Mouse (Mus musculus) heart, embryonic 10.5 days (tissue): ENCODE data around the gene Defa2. TPM values are rescaled to one million over a fixed set of nuclear protein-coding genes. Genes with fewer than 3 reads are reported as not detected.
"Not testable (repeated sequence)": the region's sequence is repeated elsewhere in the genome, so short reads cannot be mapped to it uniquely, and the experiment has no call there.

Experiments
- DNase-seq: peaks from one replicate; pipeline ENCODE4 v3.0.0-alpha.2; 2017; ENCODE audit warnings: low spot score
- H3K27ac ChIP-seq: fragments of 300-500 bp; sonication (generic); 2 replicates; pipeline ENCODE4 v1.5.1; 2016; ENCODE audit warnings: mild to moderate bottlenecking
- H3K27me3 ChIP-seq: fragments of 300-500 bp; sonication (generic); 2 replicates; pipeline ENCODE4 v1.6.1; 2016; ENCODE audit warnings: mild to moderate bottlenecking; ENCODE audit not compliant: poor library complexity, insufficient read depth, severe bottlenecking
- H3K36me3 ChIP-seq: fragments of 300-500 bp; sonication (generic); 2 replicates; pipeline ENCODE4 v1.6.1; 2016; ENCODE audit warnings: mild to moderate bottlenecking, moderate library complexity
- H3K4me1 ChIP-seq: fragments of 300-500 bp; sonication (generic); 2 replicates; pipeline ENCODE4 v1.6.1; 2016; ENCODE audit warnings: mild to moderate bottlenecking
- H3K4me3 ChIP-seq: fragments of 300-500 bp; sonication (generic); 2 replicates; pipeline ENCODE4 v1.5.1; 2016; ENCODE audit warnings: mild to moderate bottlenecking, moderate library complexity
- H3K9me3 ChIP-seq: fragments of 300-500 bp; sonication (generic); 2 replicates; pipeline ENCODE4 v1.6.1; 2016; ENCODE audit warnings: mild to moderate bottlenecking, moderate library complexity
- whole genome bisulfite sequencing: fragments of 180-500 bp; shearing (Covaris S2); methylation state at CpG from one replicate; pipeline ENCODE4 v1.1.7; 2016; 5-methylcytosine and 5-hydroxymethylcytosine counted together
- polyA plus RNA-seq: library from polyadenylated mRNA; unstranded; fragments of >200 nt; fragmentation: Nextera tagmentation; extraction: Ambion mirVana; gene quantifications from 2 replicates; pipeline ENCODE4 v1.2.1, GENCODE M21; 2016

Gene Defa2
- not detected in 2 replicates for polyA plus RNA-seq

GRCm38 (mm10) chr8:21378215-21378614, at the start of gene Defa2:
TSS of gene Defa2 (plus strand) at chr8:21378515.
- no CpG with 5 or more reads among the region's 2 CpGs for WGBS
- not testable (repeated sequence) for H3K4me1 ChIP-seq, H3K27me3 ChIP-seq, H3K4me3 ChIP-seq, H3K27ac ChIP-seq, H3K9me3 ChIP-seq, H3K36me3 ChIP-seq, DNase-seq

GRCm38 (mm10) chr8:21391511-21391910, 13.2 kb downstream of the Defa2 start, which contains the start of gene Defa33:
TSS of gene Defa33 (plus strand) at chr8:21391811.
- not testable (repeated sequence) for H3K9me3 ChIP-seq, H3K27ac ChIP-seq, H3K4me1 ChIP-seq, H3K4me3 ChIP-seq, H3K36me3 ChIP-seq, H3K27me3 ChIP-seq, DNase-seq
- WGBS, result no CpG with 5 or more reads among the region's 2 CpGs

- not testable (repeated sequence) for H3K27me3 ChIP-seq, H3K27ac ChIP-seq, H3K4me3 ChIP-seq, DNase-seq, H3K9me3 ChIP-seq, H3K4me1 ChIP-seq, H3K36me3 ChIP-seq
- no CpG with 5 or more reads among the region's 1 CpGs for whole genome bisulfite sequencing
Measured at GRCm38 (mm10) chr8:21427111-21427510, 48.8 kb downstream of the Defa2 start, which contains the start of gene Defa36. TSS of gene Defa36 (plus strand) at chr8:21427411.

Other genes with a start within 250 kb of the Defa2 start
- gene Defa30, start 243.9 kb upstream of the Defa2 start, polyA plus RNA-seq, result not detected in 2 replicates
- gene Defa22, start 216.2 kb upstream of the Defa2 start, polyA plus RNA-seq, result not detected in 2 replicates
- gene Defa31, start 186.9 kb upstream of the Defa2 start, polyA plus RNA-seq, result not detected in 2 replicates
- gene Gm15293, start 177.0 kb upstream of the Defa2 start, polyA plus RNA-seq, result not detected in 2 replicates
- not detected in 2 replicates for gene Gm15292, start 128.8 kb upstream of the Defa2 start, polyA plus RNA-seq
- not detected in 2 replicates for gene Defa27, start 63.0 kb upstream of the Defa2 start, polyA plus RNA-seq
- gene Defa29, start 51.5 kb upstream of the Defa2 start, polyA plus RNA-seq, result not detected in 2 replicates
- not detected in 2 replicates for gene Defa33, start 13.3 kb downstream of the Defa2 start, polyA plus RNA-seq
- gene Defa36, start 48.9 kb downstream of the Defa2 start, polyA plus RNA-seq, result not detected in 2 replicates
- gene Gm7849, start 78.0 kb downstream of the Defa2 start, polyA plus RNA-seq, result not detected in 2 replicates
- gene Defa20, start 130.7 kb downstream of the Defa2 start, polyA plus RNA-seq, result not detected in 2 replicates
- not detected in 2 replicates for gene Defa32, start 150.5 kb downstream of the Defa2 start, polyA plus RNA-seq
- not detected in 2 replicates for gene Defa37, start 186.9 kb downstream of the Defa2 start, polyA plus RNA-seq
- not detected in 2 replicates for gene Defa28, start 204.5 kb downstream of the Defa2 start, polyA plus RNA-seq
- gene Gm7861, start 216.0 kb downstream of the Defa2 start, polyA plus RNA-seq, result not detected in 2 replicates
- not detected in 2 replicates for gene Defa26, start 239.7 kb downstream of the Defa2 start, polyA plus RNA-seq